Mouse (Mus musculus): ENCODE measurements at regions not wholly inside any gene's neighbourhood (a gene's known extent, or its start where the extent isn't known, plus 50 kb on each side); places are given as distances from the start of the nearest gene placed in this dataset.

GRCm38 (mm10) chrX:159145212-159145611 is 64.9 kb upstream of the Rps6ka3 start:
- H3K4me3 ChIP-seq (replicated peaks; ENCODE audit: extremely low read depth, low read depth, low read length) = no peak overlapping the region
- no peak for DNase-seq
- H3K4me1 ChIP-seq (ENCODE audit: control insufficient read depth, insufficient read depth, low read length) = peaks cover 7% of the 10 kb centered on the region
- no peak for TF ChIP-seq CTCF (IDR thresholded peaks at IDR 0.05; ENCODE audit: insufficient read depth, low read length)
- TF ChIP-seq POLR2A (IDR thresholded peaks at IDR 0.05; ENCODE audit: borderline replicate concordance, extremely low read depth, low read depth, low read length) = no peak
- 30% methylated on average over 4 of the region's 4 CpGs for WGBS

- DNase-seq = no peak
- H3K4me3 ChIP-seq (replicated peaks; ENCODE audit: extremely low read depth, low read depth, low read length) = no peak overlapping the region
- 36% methylated on average over 5 of the region's 5 CpGs for WGBS
- H3K4me1 ChIP-seq (ENCODE audit: control insufficient read depth, insufficient read depth, low read length) = peaks cover 3% of the 10 kb centered on the region; the same call in 1 of the 2 replicates
- no peak for TF ChIP-seq POLR2A (IDR thresholded peaks at IDR 0.05; ENCODE audit: borderline replicate concordance, extremely low read depth, low read depth, low read length)
- no peak for TF ChIP-seq CTCF (IDR thresholded peaks at IDR 0.05; ENCODE audit: insufficient read depth, low read length)
Measured at GRCm38 (mm10) chrX:159155786-159156185, 54.3 kb upstream of the Rps6ka3 start.

- DNase-seq = no peak
- TF ChIP-seq CTCF (IDR thresholded peaks at IDR 0.05; ENCODE audit: insufficient read depth, low read length) = no peak
- no peak for TF ChIP-seq POLR2A (IDR thresholded peaks at IDR 0.05; ENCODE audit: borderline replicate concordance, extremely low read depth, low read depth, low read length)
- WGBS = 48% methylated on average over 4 of the region's 4 CpGs
- H3K4me3 ChIP-seq (replicated peaks; ENCODE audit: extremely low read depth, low read depth, low read length) = no peak overlapping the region
- H3K4me1 ChIP-seq (ENCODE audit: control insufficient read depth, insufficient read depth, low read length) = peaks cover 3% of the 10 kb centered on the region; the same call in 1 of the 2 replicates
Measured at GRCm38 (mm10) chrX:159156976-159157375, 53.1 kb upstream of the Rps6ka3 start.

GRCm38 (mm10) chrX:159159727-159160126 is 50.4 kb upstream of the Rps6ka3 start:
- no peak for DNase-seq
- Histone ChIP-seq H3K4me3 (replicated peaks; ENCODE audit: extremely low read depth, low read depth, low read length) (no peak overlapping the region), H3K4me1 (ENCODE audit: control insufficient read depth, insufficient read depth, low read length) (peaks cover 3% of the 10 kb centered on the region; the same call in 1 of the 2 replicates)
- TF ChIP-seq POLR2A (IDR thresholded peaks at IDR 0.05; ENCODE audit: borderline replicate concordance, extremely low read depth, low read depth, low read length) (no peak), CTCF (IDR thresholded peaks at IDR 0.05; ENCODE audit: insufficient read depth, low read length) (no peak)
- WGBS = 83% methylated on average over 2 of the region's 2 CpGs
